Mouse (Mus musculus) testis, postnatal 10 days (tissue): ENCODE measurements around the gene Ap1b1.

Experiments used
- DNase-seq: peaks from one replicate; pipeline ENCODE4 v3.0.0; 2021; ENCODE audit warnings: low spot score

Ap1b1 gene

DNA sequence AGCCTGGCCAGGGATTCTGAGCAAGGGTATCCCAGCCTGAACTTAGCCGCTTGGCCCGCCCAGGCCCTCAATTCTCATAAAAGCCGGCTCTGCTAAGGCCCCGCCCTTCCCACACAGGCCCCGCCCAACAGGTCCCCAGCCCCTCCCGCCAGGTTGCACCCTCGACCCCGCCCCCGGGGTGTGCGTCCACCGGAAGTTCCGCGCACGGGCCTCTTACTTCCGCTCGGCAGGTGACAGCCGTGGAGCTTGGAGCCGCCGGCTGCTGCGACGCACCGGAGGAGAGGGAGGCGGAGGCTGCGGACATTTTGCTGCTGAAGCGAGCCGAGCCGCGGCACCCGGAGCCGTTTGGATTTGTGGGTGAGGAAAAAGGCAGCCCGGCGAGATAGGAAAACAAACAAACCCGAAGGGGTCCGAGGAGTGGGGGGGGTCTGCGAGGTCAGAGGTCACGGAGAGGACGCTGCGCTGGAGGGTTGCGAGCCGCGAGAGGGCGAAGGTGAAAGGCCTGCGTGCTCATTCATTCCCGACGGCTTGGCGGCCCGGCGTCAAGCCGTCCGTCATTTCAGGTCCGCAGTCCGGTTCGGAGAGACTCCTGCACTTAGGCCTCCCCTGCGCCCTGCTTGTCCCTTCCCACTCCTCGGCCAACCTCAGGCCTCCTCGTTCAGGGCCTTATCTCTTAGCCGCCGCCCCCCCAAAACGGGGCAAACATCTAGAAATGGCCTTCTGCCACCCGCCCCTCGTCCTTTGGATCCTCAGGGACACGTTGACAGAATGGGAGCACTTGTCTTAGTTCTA lies at the start of gene Ap1b1:
Gene Ap1b1, plus strand, starts transcription at position 130 of the 792 bp plus-strand sequence.
- DNase-seq = peak; percentile 96

DNA sequence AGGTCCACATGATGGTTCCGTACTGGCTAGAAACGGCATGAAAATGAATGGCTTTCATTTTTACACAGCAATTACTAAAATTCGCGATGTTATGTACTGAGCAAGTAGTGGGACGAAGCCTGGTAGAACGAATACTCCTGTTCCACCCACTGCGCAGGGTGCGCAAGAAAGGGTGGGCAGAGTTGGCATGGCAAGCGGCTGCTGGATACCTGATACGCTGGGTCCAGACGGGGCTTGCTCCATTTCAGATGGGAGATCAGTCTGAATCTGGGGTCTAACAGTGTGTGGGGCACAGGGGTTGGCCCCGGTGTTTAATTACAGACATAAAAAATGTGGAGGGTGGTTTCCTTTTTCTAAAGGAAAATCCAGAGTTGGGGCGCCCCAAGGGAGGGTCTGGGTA lies 40.1 kb upstream of the Ap1b1 start:
- DNase-seq = no peak

DNA sequence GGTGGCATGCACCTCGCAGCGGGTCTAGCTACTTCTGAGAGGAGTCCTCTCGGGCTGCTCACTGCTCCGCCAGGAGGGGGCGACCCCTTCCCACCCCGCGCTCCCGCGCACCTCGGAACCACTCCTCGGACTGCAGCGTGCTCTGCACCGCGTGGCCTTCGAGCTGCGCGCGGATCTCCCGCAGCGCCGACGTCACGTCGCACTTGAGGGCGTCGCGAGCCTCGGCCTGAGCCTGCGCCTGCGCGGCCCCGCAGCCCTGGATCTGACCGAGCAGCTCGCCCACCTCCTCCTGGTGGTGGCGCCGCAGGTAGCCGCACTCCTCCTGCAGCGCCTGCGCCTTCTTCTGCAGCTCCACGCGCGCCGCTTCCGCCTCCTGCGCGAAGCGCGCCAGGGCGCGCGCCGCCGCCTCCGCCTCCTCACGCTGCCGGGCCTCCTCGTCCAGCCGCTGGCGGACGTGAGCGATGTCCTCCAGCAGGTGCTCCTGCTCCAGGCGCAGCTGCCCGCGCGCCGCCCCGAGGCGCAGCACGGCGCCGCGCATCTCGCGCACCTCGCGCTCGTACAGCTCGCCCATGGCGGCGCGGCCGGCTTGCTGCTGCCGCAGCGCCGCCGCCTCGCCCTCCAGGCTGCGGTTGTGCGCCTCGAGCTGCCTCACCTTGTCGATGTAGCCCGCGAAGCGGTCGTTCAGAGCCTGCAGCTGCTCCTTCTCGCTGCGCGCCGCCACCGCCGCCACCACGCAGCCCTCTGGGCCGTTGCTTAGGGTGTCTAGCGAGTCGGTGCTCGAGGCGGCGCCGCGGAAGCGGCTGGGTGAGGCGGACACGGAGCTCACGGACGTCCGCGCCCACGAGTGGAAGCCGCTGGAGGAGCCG lies 39.4 kb upstream of the Ap1b1 start:
- DNase-seq = peak; percentile 58

DNA sequence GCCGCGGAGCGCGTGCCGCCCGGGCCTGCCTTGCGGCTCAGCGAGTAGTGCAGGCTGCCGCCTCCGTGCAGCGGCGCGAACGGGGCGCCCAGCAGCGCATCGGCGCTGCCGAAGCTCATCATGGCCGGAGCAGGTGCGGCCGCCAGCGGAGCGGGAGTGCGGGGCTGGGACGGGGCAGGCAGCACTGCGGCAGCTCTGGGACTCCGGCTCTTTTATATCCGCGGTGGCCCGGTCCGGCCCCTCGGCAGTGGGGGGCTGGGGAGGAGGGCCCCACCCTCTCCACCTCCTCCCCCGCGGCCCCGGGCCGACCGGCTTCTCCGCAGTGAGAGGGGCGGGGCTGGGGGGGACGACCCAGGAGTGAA lies 38.8 kb upstream of the Ap1b1 start, which contains the start of gene Nefh:
Gene Nefh, minus strand, starts transcription at position 252 of the 362 bp plus-strand sequence.
- no peak for DNase-seq

DNA sequence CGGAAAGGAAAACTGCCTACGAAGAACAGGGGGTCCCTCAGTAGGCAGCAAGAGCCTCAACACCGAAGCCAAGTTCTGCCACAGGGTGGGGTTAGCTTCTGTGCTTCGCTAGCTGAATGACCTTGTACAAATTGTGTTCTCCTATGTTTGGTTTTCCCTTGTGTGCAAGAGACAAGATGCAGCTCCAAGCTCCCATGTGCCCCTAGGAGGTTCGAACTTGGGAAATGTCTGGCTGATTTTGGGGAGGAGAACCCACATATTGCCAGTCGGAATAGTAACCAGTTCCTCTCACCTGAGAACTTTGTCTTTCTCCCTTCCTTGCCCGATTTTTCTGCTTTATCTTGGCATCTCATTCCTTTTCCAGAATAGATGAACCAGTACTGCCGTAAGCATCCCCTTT lies 37.8 kb upstream of the Ap1b1 start:
- no peak for DNase-seq

DNA sequence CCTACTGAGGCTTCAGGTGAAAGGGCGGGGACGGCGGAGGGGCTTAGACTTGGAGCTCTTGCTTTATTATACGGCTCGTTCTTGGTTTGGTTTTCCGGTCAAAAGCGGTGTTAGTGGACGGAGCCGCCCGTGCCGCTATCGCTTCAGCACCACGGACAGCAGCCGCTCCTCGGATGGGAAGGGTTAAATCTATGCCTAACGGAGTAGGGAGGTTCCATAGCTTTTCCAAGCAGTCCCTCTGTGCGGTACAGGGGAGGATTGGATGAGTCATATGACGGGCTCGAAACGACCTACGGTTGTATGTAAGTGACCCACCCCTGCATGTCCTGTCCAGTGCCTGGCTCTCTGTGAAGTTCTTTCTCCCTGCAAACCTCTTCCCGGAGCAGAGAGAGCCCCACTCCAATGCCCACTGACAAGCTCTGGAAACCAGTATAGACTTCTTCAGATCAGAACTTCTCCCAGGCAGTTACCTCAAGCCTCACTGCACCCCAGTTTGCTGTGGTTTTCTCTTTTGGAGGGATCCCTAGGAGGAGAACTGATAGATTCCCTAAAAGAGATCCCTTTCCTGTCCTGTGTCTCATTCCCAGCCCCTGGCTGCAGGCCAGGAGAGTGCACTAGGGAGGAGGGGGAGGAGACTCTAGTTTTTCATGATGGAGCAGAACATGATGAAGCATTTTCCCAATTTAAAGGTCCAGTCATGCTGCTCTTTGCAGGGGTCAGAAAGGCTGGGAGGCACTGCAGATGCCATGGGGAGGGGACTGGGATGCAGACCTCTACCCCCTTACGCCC lies 37.2 kb upstream of the Ap1b1 start:
- DNase-seq = peak; percentile 86

DNA sequence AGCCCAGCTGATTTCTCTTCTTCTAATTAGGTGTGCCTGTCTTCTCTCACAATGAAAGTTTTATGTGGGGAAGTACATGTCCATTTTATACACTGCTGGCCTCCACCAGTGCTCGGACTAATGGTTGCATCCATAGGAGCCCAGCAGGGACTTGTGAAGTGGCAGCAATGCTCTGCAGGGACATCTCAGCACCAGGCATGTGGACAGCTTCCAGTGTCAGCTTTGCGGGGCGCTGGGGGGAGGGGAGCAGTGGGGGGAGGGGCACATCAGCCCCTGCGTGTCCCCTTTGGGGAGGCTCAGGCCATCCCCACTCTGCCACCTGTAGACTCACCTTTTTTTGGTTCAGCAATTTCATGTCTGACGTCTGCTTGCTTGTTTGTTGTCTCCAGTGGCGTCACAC lies 33.2 kb upstream of the Ap1b1 start:
- no peak for DNase-seq

DNA sequence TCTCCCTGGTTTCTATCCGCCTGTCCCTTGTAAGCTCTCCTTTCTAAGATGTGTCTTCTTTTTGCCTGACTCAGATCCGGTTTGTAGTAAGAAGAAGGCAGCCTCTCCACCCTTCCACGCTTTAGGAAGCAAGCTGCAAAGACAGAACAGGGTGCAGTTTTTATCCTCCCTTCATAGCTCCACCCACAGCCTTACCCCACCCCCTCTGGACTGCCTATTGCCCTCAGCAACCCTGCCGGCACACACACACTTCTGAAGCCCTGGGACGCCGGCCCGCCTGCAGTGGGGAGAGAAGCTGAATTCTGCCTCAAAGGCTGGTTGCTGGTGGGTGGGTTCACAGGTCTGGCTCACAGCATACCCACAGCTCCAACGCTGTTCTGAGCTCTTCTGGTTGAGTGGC lies 32.7 kb upstream of the Ap1b1 start:
- peak; percentile 51 for DNase-seq

DNA sequence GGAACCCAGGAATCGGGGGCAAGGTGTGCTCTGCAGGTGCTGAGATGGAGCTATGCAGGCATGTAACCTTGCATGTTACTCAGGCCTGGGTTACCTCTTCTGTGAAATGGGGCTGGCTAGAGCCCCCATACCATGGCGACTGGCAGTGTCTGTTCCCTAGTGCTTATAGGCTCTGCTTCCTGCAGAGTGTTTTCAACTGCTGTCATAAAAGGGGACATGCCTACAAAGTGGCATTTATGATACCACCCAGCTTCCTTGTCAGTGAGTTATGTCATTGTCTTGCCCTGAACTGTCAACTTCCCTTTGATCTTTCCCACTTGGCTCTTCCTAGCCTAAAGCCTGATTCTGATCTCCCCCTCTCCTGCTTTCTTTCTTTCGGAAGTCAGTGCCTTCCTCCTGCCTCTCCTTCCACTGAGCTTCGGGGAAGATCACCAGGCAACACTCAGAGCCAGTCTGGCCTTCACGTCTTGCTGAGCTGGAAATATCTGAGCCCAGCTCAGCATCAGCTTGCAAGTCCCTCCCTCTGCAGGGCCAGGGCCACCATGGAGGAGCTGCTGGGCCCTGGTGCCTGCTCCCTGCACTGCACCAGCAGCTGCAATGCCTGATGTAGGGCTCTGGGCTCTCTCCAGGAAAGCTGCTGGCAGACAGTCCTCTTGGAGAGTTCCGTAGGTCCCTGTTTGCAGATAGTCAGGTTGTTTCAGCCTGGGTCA lies 23.4 kb upstream of the Ap1b1 start:
- no peak for DNase-seq

DNA sequence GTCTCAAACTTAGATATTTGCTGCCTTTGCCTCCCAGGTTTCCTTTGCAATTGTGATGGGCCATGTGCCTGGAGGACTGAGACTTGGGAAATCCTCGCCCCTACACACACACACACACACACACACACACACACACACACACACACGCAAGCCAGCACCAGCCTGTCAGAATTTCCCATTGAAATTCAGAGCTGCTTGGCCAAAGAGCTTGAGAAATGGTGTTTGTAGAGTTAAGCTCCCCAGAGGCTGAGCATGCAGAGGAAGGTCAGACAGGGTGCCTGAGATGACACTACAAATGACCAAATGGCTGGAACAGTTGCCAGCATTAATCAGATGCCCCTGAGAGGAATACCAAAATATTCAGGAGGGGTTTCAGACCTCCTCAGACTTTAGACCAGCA lies 20.3 kb upstream of the Ap1b1 start:
- DNase-seq = no peak

DNA sequence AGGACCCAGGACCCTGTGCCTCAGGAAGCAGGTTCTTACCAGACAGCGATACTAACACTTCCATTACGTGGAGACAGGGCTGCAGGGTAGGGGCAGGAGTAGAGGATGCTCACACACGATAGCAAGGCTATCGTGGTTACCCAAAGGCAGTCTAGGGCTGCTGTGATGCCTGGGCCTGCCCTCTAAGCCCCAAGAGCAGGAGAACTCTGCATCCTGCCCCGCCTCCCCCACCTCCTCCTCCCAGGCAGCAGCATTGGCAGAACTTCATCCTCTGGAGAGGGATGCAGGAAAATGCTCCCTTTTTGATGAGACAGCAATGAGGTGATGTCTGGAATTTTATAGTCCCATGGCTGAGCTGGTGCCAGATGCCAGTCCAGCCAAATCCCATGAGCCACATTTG lies 19.7 kb upstream of the Ap1b1 start:
- no peak for DNase-seq

DNA sequence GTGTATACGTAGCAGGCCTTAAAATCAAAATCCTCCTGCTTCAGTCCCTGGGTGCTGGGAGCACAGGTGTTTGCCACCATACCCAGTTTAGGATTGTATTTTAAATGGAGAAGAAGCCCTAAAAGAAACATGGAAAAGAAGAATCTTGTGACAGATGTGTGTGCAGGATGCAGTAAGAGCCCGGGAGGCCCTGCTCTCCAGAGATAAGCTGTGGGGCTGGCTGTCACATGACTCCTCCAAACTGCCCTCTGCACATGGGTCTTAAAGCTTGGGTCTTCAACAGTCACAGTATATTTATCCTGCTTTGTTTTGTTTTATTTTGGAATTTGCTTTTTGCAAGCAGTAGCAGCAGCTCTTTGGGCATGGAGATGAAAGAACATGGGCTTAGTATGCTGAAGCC lies 19.1 kb upstream of the Ap1b1 start:
- DNase-seq = no peak

DNA sequence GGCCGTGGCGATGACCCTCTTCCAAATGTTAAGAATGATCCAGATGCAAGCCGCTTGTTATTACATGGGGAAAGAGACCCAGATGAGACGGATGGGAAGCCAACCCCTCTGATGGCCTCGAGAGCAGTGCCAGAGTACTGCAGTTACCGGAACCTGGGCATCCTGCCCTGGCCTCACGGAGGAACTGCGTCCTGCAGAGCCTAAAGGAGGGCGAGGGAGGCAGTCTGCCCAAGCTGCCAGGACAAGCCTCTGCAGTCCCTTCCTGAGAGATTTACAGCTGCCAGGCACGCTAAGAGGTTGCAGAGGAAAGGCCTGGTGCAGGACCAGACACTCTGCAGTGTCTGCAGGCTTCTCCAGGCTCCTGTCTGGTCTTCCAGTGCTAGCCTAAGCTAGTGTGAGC lies 18.2 kb upstream of the Ap1b1 start:
- no peak for DNase-seq

DNA sequence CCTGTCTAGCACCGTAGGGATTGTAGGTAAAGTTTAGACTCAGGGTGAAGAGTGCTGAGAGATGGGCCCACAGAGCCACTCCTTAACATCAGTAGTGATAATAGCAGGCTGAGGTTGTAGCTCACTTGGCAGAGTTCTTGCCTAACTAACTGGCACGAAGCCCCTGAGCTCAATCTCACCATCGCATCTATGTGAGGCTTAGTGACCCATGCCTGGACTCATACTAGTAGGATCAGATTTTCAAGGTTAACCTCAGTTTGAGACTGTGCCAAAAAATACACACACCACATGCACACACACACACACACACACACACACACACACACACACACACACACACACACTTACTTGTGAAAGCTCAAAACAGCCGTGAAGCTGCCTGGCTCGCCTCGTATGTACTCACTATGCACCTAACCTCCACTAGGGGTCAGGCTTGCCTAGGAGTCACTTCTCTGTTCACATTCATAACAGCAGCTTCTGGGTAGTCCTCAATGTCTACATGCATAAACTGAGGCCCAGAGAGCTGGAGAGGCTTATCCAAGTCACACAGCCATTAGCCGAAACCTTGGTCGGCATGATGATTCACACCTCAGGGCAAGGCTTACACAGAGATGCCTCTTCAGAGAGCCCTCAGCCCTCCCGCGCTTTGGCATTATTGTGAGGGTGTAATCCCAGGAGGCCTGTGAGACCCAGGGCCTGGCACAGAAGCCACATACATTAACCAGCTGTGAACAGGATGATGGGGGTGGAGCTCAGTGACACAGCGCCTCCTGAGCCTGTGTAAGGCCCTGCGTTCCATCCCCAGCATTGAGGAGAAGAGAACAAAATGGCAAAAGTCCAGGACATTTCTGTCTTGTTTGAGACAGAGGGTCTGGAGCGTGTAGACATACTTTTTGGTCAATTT lies 13.4 kb upstream of the Ap1b1 start:
- peak; percentile 58 for DNase-seq

DNA sequence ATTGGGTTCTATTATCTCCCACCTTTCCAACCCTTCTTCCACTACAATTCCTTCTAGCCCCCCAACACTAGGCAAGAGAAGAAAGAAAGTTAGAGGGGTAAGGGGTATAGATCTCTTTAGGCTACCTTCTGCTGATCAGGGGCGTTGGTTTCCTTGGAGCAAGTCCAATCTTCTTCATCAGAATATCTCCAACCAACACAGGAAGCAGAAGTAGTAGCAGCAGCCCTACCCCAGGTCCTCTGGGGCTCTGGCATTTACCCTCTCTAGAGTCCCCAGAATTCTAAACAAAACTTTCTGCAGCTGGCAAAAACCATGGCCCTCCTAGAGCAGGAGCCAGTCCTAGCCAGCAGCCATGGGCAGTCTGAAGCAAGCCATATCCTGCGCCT lies 12.8 kb upstream of the Ap1b1 start:
- no peak for DNase-seq

DNA sequence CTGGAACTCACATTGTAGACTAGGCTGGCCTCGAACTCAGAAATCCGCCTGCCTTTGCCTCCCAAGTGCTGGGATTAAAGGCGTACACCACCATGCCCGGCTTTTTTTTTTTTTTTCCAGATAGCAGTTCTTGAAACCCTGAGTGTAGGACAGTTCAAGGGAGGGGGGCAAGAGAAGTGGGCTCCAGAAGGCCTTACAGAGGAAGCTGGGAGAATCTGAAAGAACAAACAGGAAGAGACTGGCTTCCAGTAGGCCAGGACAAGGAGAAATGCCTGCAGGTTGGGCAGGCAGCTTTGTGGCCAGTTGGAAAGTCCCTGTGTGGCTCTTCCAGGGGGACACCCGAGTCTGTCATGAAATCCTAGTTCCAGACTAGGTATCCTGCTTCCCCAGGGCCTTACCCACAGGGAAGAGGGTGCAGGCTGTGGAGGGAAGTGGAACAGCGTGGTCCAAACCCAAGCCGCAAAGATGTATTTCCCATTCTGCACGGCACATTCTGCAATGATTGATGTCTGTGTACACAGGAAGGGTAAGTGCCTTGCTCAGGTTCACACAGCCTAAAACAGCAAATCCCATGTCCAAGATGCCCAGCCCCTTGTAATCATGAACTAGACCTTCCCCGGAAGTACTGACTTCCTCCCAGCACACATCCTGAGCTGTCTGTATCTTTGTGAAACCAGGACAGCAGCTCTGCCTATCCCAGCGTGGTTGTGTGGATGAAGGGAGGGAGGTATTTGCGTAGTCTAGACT lies 12.1 kb upstream of the Ap1b1 start:
- no peak for DNase-seq

DNA sequence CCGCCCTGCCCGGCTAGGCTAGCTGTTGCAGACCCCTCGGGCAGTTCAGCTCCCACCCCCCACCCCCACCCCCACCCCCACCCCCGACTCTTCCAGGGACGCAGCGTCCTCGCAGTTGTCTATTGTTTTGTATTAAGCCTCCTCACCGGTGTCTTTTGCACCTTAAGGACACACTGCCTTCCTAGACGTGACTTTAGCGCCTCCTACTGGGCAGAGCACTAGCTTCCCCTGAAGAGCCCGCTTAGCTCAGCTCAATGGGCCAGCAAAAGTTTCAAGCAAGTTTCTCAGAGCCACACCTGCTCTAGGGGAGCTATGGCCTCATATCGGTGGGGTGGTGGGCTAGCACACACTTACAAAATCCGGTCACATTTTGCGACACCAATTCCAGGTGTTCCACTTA lies 11.0 kb upstream of the Ap1b1 start:
- peak; percentile 88 for DNase-seq

DNA sequence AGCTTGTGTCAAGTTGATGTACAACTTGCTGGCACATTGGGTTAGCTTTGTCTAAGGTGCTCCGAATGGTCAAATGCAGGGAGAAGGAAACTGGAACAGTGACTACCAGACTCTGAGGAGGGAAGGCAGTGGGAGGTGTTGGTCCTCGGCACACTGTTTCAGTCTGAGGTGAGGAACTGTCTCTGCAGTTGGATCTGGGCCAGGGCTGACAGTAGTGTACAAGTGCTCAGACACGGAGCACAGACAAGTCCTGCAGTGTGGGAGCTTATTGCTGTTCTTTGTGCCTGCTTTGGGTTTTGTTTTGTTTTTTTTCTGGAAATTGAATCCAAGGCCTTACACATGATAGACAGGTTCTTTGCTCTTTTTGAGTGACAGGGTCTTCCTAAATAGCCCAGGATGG lies 3.6 kb upstream of the Ap1b1 start:
- peak; percentile 63 for DNase-seq

DNA sequence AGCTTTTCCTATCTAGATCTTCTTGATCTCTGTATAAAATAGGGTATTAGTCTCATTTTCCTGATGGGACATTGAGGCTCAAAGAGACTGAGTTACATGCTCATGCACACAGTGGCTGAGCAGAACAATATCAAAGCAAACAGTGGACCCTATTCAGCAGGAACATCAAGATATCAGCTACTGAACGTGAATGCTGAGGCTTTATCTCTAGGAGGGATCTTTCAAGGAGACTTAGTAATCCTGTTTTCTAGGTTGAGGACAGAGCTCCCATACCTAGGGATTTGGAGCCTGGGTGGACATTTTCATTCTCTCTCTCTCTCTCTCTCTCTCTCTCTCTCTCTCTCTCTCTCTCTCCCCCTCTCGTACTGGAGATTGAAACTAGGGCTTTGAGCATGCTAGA lies 3.1 kb upstream of the Ap1b1 start:
- DNase-seq = no peak

DNA sequence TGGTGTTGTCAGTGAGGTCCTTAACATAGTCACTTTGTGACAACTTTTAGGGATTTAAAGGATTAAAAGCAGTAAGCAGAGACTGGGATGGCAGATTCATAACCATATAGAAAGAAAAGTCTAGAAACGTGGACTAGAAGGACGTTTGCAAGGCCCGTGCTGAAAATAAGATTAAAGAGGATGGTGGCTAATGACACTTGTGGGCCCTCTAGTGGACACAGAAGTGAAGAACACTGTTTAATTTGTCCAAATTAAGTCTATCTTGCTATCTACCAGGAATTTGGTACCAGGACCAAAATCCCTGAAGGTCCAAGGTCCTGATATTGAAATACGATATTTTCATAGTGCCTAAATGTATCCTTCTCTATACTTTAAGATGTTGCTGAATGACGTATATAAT lies 2.4 kb upstream of the Ap1b1 start:
- DNase-seq = no peak
